Mouse (Mus musculus): Measurements from ENCODE around the gene Stard7. TPM values are rescaled to one million over a fixed set of nuclear protein-coding genes. Genes with fewer than 3 reads are reported as not detected.

The Stard7 gene
- polyA plus RNA-seq, 1 experiment from 2014 or later, result 37.5 TPM

- no peak overlapping the region for H3K4me2 ChIP-seq
- H3K9me3 ChIP-seq (replicated peaks), result no peaks in the 10 kb centered on the region
- ATAC-seq (ENCODE audit: insufficient read depth), result no peak
- H3K36me3 ChIP-seq (replicated peaks), result no peaks in the 10 kb centered on the region
- H3K27ac ChIP-seq (replicated peaks), result no peak overlapping the region
- 79% methylated on average over 2 of the region's 2 CpGs for WGBS (ENCODE audit: insufficient replicate concordance)
- no peak overlapping the region for H3K4me3 ChIP-seq (replicated peaks)
- no peak overlapping the region for H3K9ac ChIP-seq
- H3K4me1 ChIP-seq (replicated peaks), result no peaks in the 10 kb centered on the region
- H3K27me3 ChIP-seq, result no peaks in the 10 kb centered on the region
Measured at GRCm38 (mm10) chr2:127308660-127309059, 38.6 kb downstream of the Stard7 start.

GRCm38 (mm10) chr2:127310246-127310645 lies 40.2 kb downstream of the Stard7 start:
- Histone ChIP-seq H3K36me3 (replicated peaks) (no peaks in the 10 kb centered on the region), H3K27me3 (no peaks in the 10 kb centered on the region), H3K4me1 (replicated peaks) (peaks cover 5% of the 10 kb centered on the region; the same call in 1 of the 2 replicates), H3K4me3 (replicated peaks) (no peak overlapping the region), H3K9me3 (replicated peaks) (no peaks in the 10 kb centered on the region), H3K27ac (replicated peaks) (no peak overlapping the region), H3K9ac (no peak overlapping the region), H3K4me2 (no peak overlapping the region)
- no peak for ATAC-seq (ENCODE audit: insufficient read depth)
- WGBS (ENCODE audit: insufficient replicate concordance), result 18% methylated on average over 2 of the region's 2 CpGs

- 60% methylated on average over 7 of the region's 7 CpGs for WGBS (ENCODE audit: insufficient replicate concordance)
- peaks cover 5% of the 10 kb centered on the region; the same call in 1 of the 2 replicates for H3K4me1 ChIP-seq (replicated peaks)
- H3K36me3 ChIP-seq (replicated peaks), result no peaks in the 10 kb centered on the region
- H3K9ac ChIP-seq, result no peak overlapping the region
- H3K4me3 ChIP-seq (replicated peaks), result no peak overlapping the region
- no peak overlapping the region for H3K27ac ChIP-seq (replicated peaks)
- no peaks in the 10 kb centered on the region for H3K9me3 ChIP-seq (replicated peaks)
- H3K4me2 ChIP-seq, result no peak overlapping the region
- no peaks in the 10 kb centered on the region for H3K27me3 ChIP-seq
- no peak for ATAC-seq (ENCODE audit: insufficient read depth)
Measured at GRCm38 (mm10) chr2:127310685-127311084, 40.7 kb downstream of the Stard7 start.

- H3K4me1 ChIP-seq (replicated peaks), result peaks cover 5% of the 10 kb centered on the region; the same call in 1 of the 2 replicates
- H3K36me3 ChIP-seq (replicated peaks), result no peaks in the 10 kb centered on the region
- WGBS (ENCODE audit: insufficient replicate concordance), result 61% methylated on average over 1 of the region's 1 CpGs
- H3K9me3 ChIP-seq (replicated peaks), result no peaks in the 10 kb centered on the region
- no peak overlapping the region for H3K9ac ChIP-seq
- no peak overlapping the region for H3K27ac ChIP-seq (replicated peaks)
- no peaks in the 10 kb centered on the region for H3K27me3 ChIP-seq
- no peak for ATAC-seq (ENCODE audit: insufficient read depth)
- no peak overlapping the region for H3K4me2 ChIP-seq
- H3K4me3 ChIP-seq (replicated peaks), result no peak overlapping the region
Measured at GRCm38 (mm10) chr2:127311193-127311592, 41.2 kb downstream of the Stard7 start.

GRCm38 (mm10) chr2:127312801-127313200 lies 42.8 kb downstream of the Stard7 start:
- no peaks in the 10 kb centered on the region for H3K27me3 ChIP-seq
- no peak overlapping the region for H3K4me2 ChIP-seq
- no peak for ATAC-seq (ENCODE audit: insufficient read depth)
- H3K4me3 ChIP-seq (replicated peaks), result no peak overlapping the region
- H3K36me3 ChIP-seq (replicated peaks), result no peaks in the 10 kb centered on the region
- H3K9ac ChIP-seq, result no peak overlapping the region
- WGBS (ENCODE audit: insufficient replicate concordance), result 74% methylated on average over 4 of the region's 4 CpGs
- H3K27ac ChIP-seq (replicated peaks), result no peak overlapping the region
- H3K4me1 ChIP-seq (replicated peaks), result peaks cover 5% of the 10 kb centered on the region; the same call in 1 of the 2 replicates
- H3K9me3 ChIP-seq (replicated peaks), result no peaks in the 10 kb centered on the region

GRCm38 (mm10) chr2:127313878-127314277 lies 43.9 kb downstream of the Stard7 start:
- Histone ChIP-seq H3K4me2 (no peak overlapping the region), H3K4me3 (replicated peaks) (no peak overlapping the region), H3K9me3 (replicated peaks) (no peaks in the 10 kb centered on the region), H3K9ac (no peak overlapping the region), H3K4me1 (replicated peaks) (peaks cover 5% of the 10 kb centered on the region; the same call in 1 of the 2 replicates), H3K27ac (replicated peaks) (no peak overlapping the region), H3K36me3 (replicated peaks) (no peaks in the 10 kb centered on the region), H3K27me3 (no peaks in the 10 kb centered on the region)
- ATAC-seq (ENCODE audit: insufficient read depth), result peak; percentile 47; the same call in 1 of the 2 replicates
- WGBS (ENCODE audit: insufficient replicate concordance), result 53% methylated on average over 4 of the region's 4 CpGs

GRCm38 (mm10) chr2:127314467-127315154 lies 44.6 kb downstream of the Stard7 start:
- 28% methylated on average over 6 of the region's 6 CpGs for WGBS (ENCODE audit: insufficient replicate concordance)
- Histone ChIP-seq H3K4me3 (replicated peaks) (no peak overlapping the region), H3K4me1 (replicated peaks) (peaks cover 5% of the 10 kb centered on the region; the same call in 1 of the 2 replicates), H3K4me2 (no peak overlapping the region), H3K9me3 (replicated peaks) (no peaks in the 10 kb centered on the region), H3K27me3 (no peaks in the 10 kb centered on the region), H3K36me3 (replicated peaks) (no peaks in the 10 kb centered on the region), H3K27ac (replicated peaks) (no peak overlapping the region), H3K9ac (no peak overlapping the region)
- ATAC-seq (ENCODE audit: insufficient read depth), result 0 out of 2 replicates have a peak, but pooled peaks have one; percentile 15

- no peaks in the 10 kb centered on the region for H3K36me3 ChIP-seq (replicated peaks)
- ATAC-seq (ENCODE audit: insufficient read depth), result no peak
- H3K4me2 ChIP-seq, result no peak overlapping the region
- H3K27me3 ChIP-seq, result no peaks in the 10 kb centered on the region
- WGBS (ENCODE audit: insufficient replicate concordance), result 74% methylated on average over 1 of the region's 1 CpGs
- H3K4me3 ChIP-seq (replicated peaks), result no peak overlapping the region
- H3K9ac ChIP-seq, result no peak overlapping the region
- H3K9me3 ChIP-seq (replicated peaks), result no peaks in the 10 kb centered on the region
- H3K4me1 ChIP-seq (replicated peaks), result peaks cover 5% of the 10 kb centered on the region; the same call in 1 of the 2 replicates
- no peak overlapping the region for H3K27ac ChIP-seq (replicated peaks)
Measured at GRCm38 (mm10) chr2:127315155-127315470, 45.1 kb downstream of the Stard7 start.

- Histone ChIP-seq H3K9ac (no peak overlapping the region), H3K9me3 (replicated peaks) (no peaks in the 10 kb centered on the region), H3K36me3 (replicated peaks) (no peaks in the 10 kb centered on the region), H3K4me2 (no peak overlapping the region), H3K27ac (replicated peaks) (no peak overlapping the region), H3K4me3 (replicated peaks) (no peak overlapping the region), H3K4me1 (replicated peaks) (peaks cover 5% of the 10 kb centered on the region; the same call in 1 of the 2 replicates), H3K27me3 (no peaks in the 10 kb centered on the region)
- 62% methylated on average over 5 of the region's 5 CpGs for WGBS (ENCODE audit: insufficient replicate concordance)
- no peak for ATAC-seq (ENCODE audit: insufficient read depth)
Measured at GRCm38 (mm10) chr2:127316431-127316830, 46.4 kb downstream of the Stard7 start.

GRCm38 (mm10) chr2:127318136-127318535 lies 48.1 kb downstream of the Stard7 start:
- Histone ChIP-seq H3K4me3 (replicated peaks) (no peak overlapping the region), H3K27me3 (no peaks in the 10 kb centered on the region), H3K27ac (replicated peaks) (no peak overlapping the region), H3K9me3 (replicated peaks) (no peaks in the 10 kb centered on the region), H3K9ac (no peak overlapping the region), H3K36me3 (replicated peaks) (no peaks in the 10 kb centered on the region), H3K4me1 (replicated peaks) (peaks cover 10% of the 10 kb centered on the region), H3K4me2 (no peak overlapping the region)
- WGBS (ENCODE audit: insufficient replicate concordance), result 37% methylated on average over 4 of the region's 4 CpGs
- no peak for ATAC-seq (ENCODE audit: insufficient read depth)

- Histone ChIP-seq H3K4me2 (no peak overlapping the region), H3K9me3 (replicated peaks) (no peaks in the 10 kb centered on the region), H3K4me1 (replicated peaks) (peaks cover 9% of the 10 kb centered on the region), H3K27ac (replicated peaks) (no peak overlapping the region), H3K36me3 (replicated peaks) (no peaks in the 10 kb centered on the region), H3K9ac (no peak overlapping the region), H3K4me3 (replicated peaks) (no peak overlapping the region), H3K27me3 (no peaks in the 10 kb centered on the region)
- 24% methylated on average over 4 of the region's 4 CpGs for WGBS (ENCODE audit: insufficient replicate concordance)
- ATAC-seq (ENCODE audit: insufficient read depth), result no peak
Measured at GRCm38 (mm10) chr2:127319071-127319470, 49.1 kb downstream of the Stard7 start.
